Mouse (Mus musculus) CD4-positive, CD25-positive, alpha-beta regulatory T cell, adult 2 months (primary cell): ENCODE measurements at regions not wholly inside any gene's neighbourhood (a gene's known extent, or its start where the extent isn't known, plus 50 kb on each side); places are given as distances from the start of the nearest gene placed in this dataset.

Source experiments
- DNase-seq: peaks from one replicate; pipeline ENCODE4 v3.0.0-alpha.2; 2012; ENCODE audit warnings: low read depth, low spot score

GRCm38 (mm10) chr19:30289721-30290120 lies 57.0 kb downstream of the Mbl2 start:
- no peak for DNase-seq

- no peak for DNase-seq
These were observed 62.5 kb downstream of the Mbl2 start for GRCm38 (mm10) chr19:30295263-30295704.

- no peak for DNase-seq
These were observed 63.3 kb downstream of the Mbl2 start for GRCm38 (mm10) chr19:30296024-30296423.

GRCm38 (mm10) chr19:30299536-30299935 lies 66.8 kb downstream of the Mbl2 start:
- DNase-seq: no peak

DNA sequence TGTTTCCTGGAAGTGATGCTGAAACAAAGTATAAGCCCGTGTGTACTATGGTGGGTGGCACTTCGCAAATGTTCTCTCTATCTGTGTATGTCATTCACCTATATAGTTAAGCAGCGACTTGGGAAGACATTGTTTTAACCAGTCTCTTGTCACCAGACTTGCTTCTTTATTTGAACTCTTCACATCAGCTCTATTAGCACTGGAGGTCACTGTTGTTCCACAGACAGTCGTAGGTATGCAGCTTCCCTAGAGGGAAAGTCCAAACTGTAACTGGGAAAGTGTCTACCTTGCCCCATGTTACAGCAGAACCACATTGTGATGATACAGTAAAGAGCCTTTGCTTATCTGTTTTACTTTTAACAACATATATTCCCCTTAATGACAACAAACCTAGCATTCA lies 69.5 kb downstream of the Mbl2 start:
- DNase-seq: no peak

- DNase-seq: no peak
These were observed 73.6 kb downstream of the Mbl2 start for GRCm38 (mm10) chr19:30306379-30306778.

DNA sequence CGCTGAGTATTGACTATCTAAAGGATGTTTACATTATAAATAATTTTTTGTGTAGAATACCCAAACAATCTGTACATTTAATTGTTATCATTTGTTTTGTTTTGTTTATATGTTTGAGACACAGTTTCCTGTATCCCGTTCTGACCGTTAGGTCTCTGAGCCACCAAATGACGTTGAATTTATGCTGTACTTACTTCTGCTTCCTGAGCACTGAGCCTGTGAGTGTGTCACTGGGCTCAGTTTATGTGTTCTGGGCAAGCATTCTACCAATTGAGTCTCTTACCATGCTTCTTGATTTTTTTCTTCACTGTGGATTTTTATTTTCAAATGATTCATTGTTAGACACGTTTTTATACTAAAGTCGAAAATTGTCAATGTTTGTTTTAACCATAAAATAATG lies 74.2 kb downstream of the Mbl2 start:
- DNase-seq: no peak

DNA sequence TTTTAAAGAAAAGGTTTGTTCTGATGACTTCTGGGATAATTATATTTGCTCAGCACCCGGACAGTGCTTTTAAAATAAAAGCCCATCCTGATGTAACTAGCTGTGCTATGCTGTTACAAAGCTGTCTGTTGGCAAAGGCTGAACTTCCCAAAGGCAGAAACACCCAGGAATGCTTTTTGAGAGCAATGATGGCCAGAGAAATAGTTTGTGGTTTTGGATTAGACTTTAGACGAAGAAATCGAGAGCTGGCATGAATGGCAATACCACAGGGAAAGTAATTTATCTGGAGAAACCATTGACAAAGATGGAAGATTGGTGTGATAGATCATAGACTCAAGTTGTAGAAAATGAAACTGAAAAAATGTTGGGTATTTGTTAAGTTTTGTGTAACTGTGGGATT lies 84.6 kb downstream of the Mbl2 start:
- no peak for DNase-seq

DNA sequence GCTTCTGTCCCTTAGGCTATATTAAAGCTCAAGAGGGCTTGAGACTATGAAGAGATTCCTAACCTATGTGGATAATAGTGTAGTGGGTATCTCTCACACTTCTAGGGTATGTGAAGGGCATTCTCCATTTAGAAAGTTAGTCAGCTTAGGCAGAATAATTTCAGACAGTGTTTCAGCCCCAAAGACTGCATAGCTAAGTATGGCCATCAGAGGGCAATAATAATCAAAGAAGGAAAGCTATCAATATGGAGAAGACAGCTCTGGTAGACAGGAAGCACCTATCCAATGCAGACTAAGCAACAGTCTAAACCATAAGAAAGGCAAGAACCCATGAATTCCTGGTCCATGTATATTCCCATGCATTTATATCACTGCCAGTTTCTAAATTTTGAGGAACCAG lies 95.0 kb downstream of the Mbl2 start:
- no peak for DNase-seq

DNA sequence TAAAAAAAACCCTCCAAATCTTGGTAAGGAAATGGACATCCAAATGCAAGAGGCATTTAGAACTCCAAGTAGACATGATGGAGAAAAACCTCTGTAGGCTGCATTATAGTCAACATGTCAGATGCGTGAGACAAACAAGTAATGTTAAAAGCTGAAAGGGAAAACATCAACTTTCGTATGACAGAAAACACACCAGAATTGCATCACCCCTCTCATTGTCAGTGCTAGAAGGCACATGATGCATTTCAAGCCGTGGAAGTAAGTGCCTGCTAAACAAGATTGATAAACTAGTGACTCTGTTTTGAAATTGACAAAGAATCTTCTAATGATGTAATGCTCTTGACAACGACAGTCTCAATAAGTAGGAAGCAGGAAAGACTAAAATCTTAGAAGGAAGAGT lies 96.1 kb downstream of the Mbl2 start:
- no peak for DNase-seq

GRCm38 (mm10) chr19:30330792-30331191 lies 98.0 kb downstream of the Mbl2 start:
- DNase-seq: no peak

DNA sequence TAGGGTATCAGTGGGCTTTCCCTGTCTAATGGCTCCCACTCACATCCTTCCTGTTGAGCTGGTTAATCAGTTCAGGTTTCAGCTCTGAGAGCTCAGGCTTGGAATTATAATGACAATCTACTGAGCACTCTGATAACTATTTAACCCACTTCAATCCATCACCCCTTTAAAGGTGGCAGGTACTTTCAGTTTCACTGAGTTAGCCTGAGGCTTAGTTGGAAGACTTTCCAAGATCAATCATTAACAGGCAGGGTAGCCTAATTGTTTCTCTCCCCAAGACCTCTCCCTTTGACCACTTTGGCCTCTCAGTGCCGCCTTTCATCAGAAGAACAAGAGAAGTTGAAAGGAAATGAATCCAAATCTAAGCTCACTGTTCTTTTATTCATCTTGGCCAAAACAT lies 99.1 kb downstream of the Mbl2 start:
- no peak for DNase-seq

GRCm38 (mm10) chr19:30344401-30344800 lies 111.7 kb downstream of the Mbl2 start:
- no peak for DNase-seq

GRCm38 (mm10) chr19:30348924-30349323 lies 116.2 kb downstream of the Mbl2 start:
- DNase-seq: no peak

DNA sequence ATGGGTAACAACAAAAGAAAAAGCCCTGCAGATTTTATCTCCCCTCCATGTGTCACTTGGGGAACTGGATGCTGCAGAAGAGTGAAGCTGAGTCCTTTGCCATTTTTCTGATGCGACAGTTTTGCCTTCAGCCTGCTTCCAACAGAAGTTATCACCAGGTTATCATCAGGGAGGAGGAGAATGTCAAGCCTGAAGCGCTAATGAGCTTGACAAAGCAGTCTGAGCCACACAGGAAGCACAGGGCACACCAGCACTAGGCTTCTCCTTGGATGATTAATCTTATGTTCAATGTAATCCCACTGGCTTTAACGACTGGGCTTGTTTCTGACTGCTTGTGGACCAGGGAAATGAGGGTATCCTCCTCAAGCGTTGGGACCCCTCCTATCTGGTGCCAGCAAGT lies 122.2 kb downstream of the Mbl2 start:
- DNase-seq: no peak

DNA sequence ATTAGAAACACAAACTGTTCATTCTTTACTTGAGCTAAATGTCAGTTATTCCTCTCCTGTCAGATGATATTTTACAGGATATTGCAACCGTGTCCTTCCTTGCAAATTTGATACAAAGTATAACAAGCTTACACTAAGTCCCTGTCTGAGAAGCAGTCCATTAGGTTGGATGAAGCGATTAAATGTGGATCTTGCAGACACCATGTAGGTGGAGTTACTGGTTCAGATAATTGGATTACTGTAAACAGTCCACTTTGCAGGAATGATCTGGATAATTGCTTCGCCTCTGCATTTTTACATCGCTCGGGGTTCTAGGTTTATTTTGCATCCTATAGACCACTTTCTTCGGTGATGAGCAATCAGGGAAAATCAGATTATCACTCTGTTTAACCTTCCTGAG lies 126.2 kb downstream of the Mbl2 start:
- DNase-seq: no peak

DNA sequence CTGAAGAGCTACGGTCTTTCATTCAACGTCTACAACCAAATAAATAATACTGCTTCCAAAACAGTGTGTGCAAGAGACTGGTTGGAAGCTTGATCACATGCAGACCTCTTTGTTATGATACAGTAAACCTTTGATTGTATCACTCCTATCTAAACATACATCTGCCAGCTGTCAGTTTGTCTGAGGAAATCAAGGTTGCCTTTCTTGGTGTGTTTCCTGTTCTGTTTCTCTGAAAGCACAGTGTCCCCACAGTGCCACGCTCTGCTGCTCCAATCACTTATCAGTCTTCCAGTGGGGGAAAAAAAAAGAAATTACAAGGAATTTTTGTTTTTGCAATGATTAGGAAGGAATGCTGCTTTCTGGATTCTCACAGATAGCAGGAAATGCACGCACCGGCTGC lies 139.2 kb downstream of the Mbl2 start:
- DNase-seq: no peak

DNA sequence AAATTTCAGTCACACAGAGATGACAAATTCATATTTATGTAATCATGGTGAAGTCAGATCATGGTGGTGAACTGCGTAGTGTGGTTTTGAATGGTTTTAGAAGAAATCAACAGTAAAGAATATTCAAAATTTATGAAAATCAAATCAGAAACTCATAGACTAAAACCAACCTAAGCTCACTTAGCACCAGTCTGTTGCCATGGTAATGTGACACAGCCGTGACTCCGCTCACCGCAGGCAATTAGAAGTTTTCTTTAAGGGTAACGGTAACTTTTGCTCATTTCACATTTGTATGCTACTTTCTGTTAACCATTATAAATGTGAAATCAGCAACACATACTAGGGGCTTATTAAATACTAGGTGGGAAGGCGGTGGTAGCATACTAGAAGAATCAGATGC lies 147.0 kb downstream of the Mbl2 start:
- no peak for DNase-seq

- DNase-seq: no peak
These were observed 147.9 kb downstream of the Mbl2 start for GRCm38 (mm10) chr19:30380515-30381206.

DNA sequence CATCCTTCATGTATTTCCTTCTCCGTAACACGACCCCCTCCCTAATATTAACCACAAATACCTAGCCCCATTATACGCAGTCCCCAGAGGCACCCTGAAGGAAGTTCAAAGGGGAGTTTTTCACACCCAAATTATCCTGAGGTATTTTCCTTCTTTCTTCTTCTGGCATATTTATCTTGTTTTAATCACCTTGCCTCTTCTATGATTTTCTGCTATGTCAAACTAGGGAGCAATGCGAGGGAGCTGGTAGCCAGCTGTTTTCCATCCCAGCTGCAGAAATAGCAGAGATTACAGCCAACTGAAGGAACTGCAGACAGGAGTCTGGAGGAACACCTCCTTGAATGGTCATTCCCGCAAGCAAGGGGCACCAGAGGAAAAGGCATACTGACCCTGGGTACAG lies 155.7 kb downstream of the Dkk1 start:
- no peak for DNase-seq

GRCm38 (mm10) chr19:30406943-30407342 lies 142.5 kb downstream of the Dkk1 start:
- no peak for DNase-seq

- DNase-seq: no peak
These were observed 129.7 kb downstream of the Dkk1 start for GRCm38 (mm10) chr19:30419556-30420280.

DNA sequence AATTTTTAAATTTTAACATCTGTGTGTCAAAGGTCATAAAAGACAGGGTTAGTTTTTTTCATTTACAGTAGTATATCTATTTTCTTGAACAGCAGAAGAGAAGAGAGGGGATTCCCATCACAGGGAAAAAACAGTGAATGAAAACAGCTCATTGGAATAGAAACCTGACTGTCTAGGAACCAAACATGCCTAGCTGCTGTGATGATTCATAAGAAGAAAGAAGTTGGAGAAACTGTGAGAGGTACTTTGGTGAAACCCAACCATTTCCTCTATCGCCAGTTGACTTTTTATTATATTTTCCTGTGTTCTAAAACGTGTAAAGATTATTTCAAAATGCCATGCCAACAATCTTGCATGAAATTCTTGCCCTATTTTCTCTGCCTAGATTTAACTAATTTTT lies 123.8 kb downstream of the Dkk1 start:
- DNase-seq: no peak
